Mouse (Mus musculus) frontal cortex, adult (tissue): ENCODE measurements around the gene Ntm.

Experiments used
- ATAC-seq: cut with Nextera tagmentation; 2 replicates; pipeline ENCODE4 v1.9.2; 2017; ENCODE audit warnings: mild to moderate bottlenecking, moderate library complexity, mixed read lengths; ENCODE audit not compliant: low TSS enrichment

Ntm gene

DNA sequence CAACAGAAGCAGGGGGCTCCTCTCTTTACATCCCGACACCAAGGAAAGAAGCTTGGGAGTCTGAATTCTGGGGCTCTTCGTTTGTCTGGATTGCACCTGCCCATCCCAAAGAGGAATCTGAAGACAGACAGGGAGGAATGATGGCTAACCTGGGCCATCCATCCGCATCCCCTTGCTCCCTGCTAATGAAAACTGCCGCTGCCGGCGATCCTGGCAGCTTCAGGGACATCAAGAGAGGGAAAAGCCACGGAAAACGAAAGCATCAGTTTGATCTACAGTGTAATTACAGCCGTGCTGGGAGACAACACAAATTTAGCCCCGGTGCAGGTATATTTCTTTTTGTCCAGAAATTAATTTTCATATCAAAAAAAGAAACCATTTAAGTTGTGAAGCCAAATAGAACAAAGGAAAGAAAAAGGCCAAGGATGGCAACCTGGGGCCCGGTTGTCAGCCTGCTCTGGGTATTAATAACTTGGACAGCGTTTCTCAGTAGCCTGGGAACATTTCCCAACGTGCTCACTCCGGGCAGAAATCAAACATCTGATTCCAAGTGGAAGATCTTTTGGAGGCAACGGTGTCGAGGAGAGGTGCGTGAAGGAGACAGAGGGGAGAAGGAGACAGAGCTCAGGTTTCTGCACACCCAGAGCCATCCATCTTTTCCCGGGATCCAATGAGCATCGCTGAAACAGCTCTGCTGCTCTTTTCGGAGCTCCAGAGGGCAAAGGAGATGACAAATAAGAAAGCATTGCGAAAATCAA lies 368.2 kb downstream of the Ntm start:
- no peak for ATAC-seq

DNA sequence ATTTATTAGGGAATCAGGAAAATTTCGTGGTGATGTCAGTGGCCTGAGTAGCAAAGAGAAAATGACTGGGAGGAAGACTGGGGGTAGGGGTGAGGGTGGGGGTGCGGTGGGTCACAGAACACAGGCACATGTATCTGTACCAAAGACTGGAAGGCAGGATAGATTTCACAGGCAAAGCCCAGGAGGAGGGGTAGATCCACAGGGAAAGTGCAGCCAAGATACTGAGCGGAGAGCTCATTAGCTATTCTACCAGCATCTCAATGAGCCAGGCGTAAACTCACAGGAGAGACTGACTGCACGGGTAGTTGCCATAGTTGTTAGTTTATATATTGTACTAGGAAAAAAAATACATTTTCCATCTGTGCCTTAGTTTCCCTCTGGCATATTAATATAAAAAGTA lies 375.6 kb downstream of the Ntm start:
- ATAC-seq = no peak

DNA sequence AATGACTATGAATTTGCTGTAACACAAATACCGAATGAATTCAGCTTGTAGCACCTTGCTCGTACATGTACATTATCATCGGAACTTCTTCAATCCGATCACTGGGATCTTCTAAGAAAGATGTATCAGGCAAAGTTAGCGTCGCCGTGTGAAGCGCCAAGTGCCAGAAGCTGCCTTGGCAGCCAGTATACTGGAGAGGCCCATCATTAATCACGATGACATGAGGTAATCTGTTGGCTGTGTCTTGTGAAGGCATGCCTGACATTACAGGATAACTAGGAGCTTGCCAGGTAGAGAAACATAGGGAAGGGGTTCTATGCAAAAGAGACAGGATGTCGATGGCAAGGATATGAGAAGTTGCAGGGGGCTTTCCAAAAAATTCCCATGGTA lies 376.6 kb downstream of the Ntm start:
- peak; percentile 22; the same call in 1 of the 2 replicates for ATAC-seq

GRCm38 (mm10) chr9:29585746-29586380 lies 377.1 kb downstream of the Ntm start:
- peak; percentile 87 for ATAC-seq

GRCm38 (mm10) chr9:29578226-29578625 lies 384.7 kb downstream of the Ntm start:
- ATAC-seq = peak; percentile 50; the same call in 1 of the 2 replicates

GRCm38 (mm10) chr9:29576051-29576533 lies 386.8 kb downstream of the Ntm start:
- peak; percentile 67 for ATAC-seq

- ATAC-seq = no peak
These were observed 388.4 kb downstream of the Ntm start for GRCm38 (mm10) chr9:29574548-29574947.

GRCm38 (mm10) chr9:29568571-29568970 lies 394.4 kb downstream of the Ntm start:
- ATAC-seq = no peak

DNA sequence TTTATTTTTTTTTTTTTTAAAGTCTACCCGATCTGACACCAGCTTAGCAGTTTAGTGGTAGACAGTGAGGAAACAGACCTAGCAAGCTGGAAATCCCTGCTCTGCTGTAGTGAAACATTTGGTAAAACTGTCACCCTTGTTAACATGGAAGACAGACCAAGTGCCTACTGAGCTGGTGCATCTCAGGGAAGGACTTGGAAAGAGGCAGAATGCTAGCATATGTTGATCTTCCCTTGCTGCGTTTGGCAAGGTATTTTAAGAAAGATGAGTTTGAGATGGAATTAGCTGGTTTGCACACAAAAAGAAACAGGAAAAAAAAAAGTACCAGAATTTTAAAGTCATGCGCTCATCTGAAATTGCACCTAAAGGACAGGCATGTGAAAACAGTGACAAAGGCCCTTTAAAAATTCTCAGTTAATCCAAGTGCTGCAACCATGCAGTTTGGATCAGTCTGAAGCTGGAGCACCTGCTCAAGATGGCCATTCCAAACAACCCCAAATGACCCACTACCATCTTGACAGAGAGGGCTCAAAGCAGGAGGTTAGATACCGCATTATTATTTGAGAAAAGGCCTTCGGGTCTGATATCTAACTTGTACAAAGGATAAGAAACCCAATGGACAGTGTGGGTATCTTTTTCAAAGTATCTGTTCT lies 400.4 kb downstream of the Ntm start:
- peak; percentile 91 for ATAC-seq

GRCm38 (mm10) chr9:29558915-29559314 lies 404.0 kb downstream of the Ntm start:
- ATAC-seq = no peak

DNA sequence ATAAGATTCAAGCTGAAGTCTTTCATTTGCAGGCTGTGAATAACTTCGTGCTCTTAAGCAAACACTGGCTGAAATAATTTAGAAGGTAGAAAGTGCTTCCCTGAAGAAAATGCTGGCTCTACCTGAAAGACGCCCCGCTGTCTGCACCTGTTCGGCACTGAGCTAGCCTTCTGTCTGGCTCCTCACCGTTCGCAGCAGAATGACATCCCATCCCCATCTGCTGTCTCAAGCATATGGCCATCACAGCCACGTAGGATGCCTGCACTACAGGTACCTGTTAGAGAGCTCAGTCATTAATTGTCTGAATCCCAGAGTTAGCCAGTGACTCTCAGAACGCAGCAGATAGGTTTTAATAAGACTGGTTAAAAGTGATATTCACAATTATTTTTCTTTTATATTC lies 412.4 kb downstream of the Ntm start:
- ATAC-seq = 0 out of 2 replicates have a peak, but pooled peaks have one; percentile 34

DNA sequence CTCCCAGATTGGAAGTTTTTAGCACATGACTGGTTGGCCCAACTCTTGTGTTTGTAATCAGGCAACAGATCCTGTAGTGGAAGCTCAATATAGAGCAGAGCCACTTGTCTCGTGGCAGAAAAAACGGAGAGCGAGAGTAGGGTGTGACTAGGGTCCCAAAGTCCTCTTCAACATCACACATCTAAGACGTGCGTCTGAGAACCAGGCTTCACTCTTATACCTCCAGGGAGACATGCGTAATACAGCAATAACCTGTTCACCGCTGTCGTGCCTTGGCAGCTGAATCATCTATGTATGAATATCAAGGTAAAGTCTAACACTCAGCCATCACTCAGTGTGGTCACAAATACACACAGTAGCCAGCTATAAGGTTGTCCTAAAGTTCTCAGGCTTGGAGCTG lies 412.8 kb downstream of the Ntm start:
- no peak; the same call in 1 of the 2 replicates for ATAC-seq

- no peak for ATAC-seq
These were observed 426.5 kb downstream of the Ntm start for GRCm38 (mm10) chr9:29536415-29536814.

GRCm38 (mm10) chr9:29534773-29535172 lies 428.2 kb downstream of the Ntm start:
- no peak for ATAC-seq

GRCm38 (mm10) chr9:29534304-29534703 lies 428.6 kb downstream of the Ntm start:
- no peak for ATAC-seq

- ATAC-seq = peak; percentile 11; the same call in 1 of the 2 replicates
These were observed 429.4 kb downstream of the Ntm start for GRCm38 (mm10) chr9:29533556-29533955.

DNA sequence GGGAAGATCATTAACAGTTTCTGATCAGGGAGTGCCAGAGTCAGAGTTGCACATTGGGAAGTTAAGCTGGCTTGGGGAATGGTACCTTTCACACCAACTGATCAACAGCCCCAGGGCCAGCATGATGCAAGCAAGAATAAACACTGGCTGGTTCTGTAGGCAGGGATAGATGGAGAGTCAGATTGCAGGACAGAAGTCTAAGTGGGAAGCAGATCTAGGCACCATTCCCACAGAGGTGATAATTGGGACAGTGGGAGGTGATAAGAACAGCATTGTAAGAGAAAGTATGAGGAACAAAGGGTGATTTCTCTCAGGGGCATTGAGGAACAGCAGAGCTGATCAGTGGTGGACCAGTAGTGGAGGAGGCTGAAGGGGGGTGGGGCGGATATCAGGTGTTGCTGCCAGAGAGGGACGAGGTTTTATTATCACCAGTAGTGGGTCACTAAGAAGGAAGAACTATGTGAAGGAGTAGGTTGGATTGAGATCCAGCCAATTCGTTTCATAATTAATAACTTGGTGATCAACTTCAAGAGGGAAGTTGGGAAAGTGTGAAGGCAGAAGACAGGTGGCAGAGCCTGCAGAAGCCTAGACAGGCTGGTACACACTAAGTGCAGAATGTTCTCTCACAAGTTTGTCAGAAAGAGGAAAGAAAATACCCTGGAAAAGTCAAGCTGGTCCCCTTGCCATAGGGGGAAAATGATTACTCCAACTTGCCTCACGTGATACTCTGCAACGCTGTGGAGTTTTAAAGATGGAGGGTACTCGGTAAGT lies 431.6 kb downstream of the Ntm start:
- ATAC-seq = peak; percentile 34

- ATAC-seq = no peak
These were observed 438.8 kb downstream of the Ntm start for GRCm38 (mm10) chr9:29524109-29524508.

- no peak for ATAC-seq
These were observed 439.7 kb downstream of the Ntm start for GRCm38 (mm10) chr9:29523221-29523620.

DNA sequence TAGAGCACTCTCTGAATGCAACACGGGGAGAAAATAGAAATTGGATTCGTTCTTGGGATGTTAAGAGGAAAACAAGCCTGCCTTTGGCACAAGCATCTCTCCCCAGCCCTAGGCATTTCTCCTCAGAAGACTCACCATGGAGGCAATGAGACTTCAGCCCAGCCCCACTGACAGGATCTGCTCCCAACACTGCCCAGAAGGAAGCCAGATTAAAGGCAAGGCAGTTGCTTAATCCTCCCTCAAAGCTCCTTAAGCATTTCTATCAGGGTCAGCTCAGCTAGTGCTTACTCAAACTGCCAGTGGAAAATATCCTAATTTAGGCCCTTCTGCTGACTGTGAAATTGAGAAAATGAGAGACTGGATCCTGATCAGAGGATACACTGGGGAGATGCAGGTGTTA lies 443.8 kb downstream of the Ntm start:
- ATAC-seq = peak; percentile 73

GRCm38 (mm10) chr9:29516688-29517087 lies 446.3 kb downstream of the Ntm start:
- ATAC-seq = no peak
